Mouse (Mus musculus) lung, embryonic 15.5 days (tissue): ENCODE measurements at regions not wholly inside any gene's neighbourhood (a gene's known extent, or its start where the extent isn't known, plus 50 kb on each side); places are given as distances from the start of the nearest gene placed in this dataset.
A peak's percentile ranks its signal among the peaks of the same experiment; 100 is the strongest.

ENCODE experiments used
- ATAC-seq: fragments of 200-750 bp; cut with Nextera tagmentation; 2 replicates; pipeline ENCODE4 v1.8.0; 2017; ENCODE audit warnings: moderate number of reproducible peaks, borderline replicate concordance; ENCODE audit not compliant: low FRiP score, low TSS enrichment; ENCODE audit errors: extremely low read depth
- H3K27ac ChIP-seq: fragments of 300-500 bp; sonication (generic); 2 replicates; pipeline ENCODE4 v1.5.1; 2015; ENCODE audit warnings: moderate library complexity, mild to moderate bottlenecking, inconsistent platforms
- H3K27me3 ChIP-seq: fragments of 300-500 bp; sonication (generic); 2 replicates; pipeline ENCODE4 v1.6.1; 2015; ENCODE audit warnings: inconsistent platforms
- H3K36me3 ChIP-seq: fragments of 300-500 bp; sonication (generic); 2 replicates; pipeline ENCODE4 v1.6.1; 2015; ENCODE audit warnings: inconsistent platforms
- H3K4me1 ChIP-seq: fragments of 300-500 bp; sonication (generic); 2 replicates; pipeline ENCODE4 v1.6.1; 2015; ENCODE audit warnings: inconsistent platforms
- H3K4me2 ChIP-seq: fragments of 300-500 bp; sonication (generic); 2 replicates; pipeline ENCODE4 v1.6.1; 2015; ENCODE audit warnings: inconsistent platforms, mild to moderate bottlenecking, moderate library complexity
- H3K4me3 ChIP-seq: fragments of 300-500 bp; sonication (generic); 2 replicates; pipeline ENCODE4 v1.5.1; 2015; ENCODE audit warnings: mild to moderate bottlenecking, inconsistent platforms
- H3K9ac ChIP-seq: fragments of 300-500 bp; sonication (generic); 2 replicates; pipeline ENCODE4 v1.6.1; 2015; ENCODE audit warnings: inconsistent platforms
- H3K9me3 ChIP-seq: fragments of 300-500 bp; sonication (generic); 2 replicates; pipeline ENCODE4 v1.6.1; 2016; ENCODE audit warnings: inconsistent platforms
- WGBS: fragments of 180-500 bp; shearing (Covaris S2); methylation state at CpG from one replicate; pipeline ENCODE4 v1.1.7; 2015; 5-methylcytosine and 5-hydroxymethylcytosine counted together

GRCm38 (mm10) chr10:54601993-54602392 is 525.6 kb upstream of the Man1a start:
- 42% methylated on average over 2 of the region's 2 CpGs for WGBS
- Histone ChIP-seq H3K9ac (no peak overlapping the region), H3K4me1 (no peaks in the 10 kb centered on the region), H3K27me3 (no peaks in the 10 kb centered on the region), H3K4me3 (no peak overlapping the region), H3K36me3 (no peaks in the 10 kb centered on the region), H3K4me2 (no peak overlapping the region), H3K27ac (no peak overlapping the region), H3K9me3 (no peaks in the 10 kb centered on the region)
- no peak for ATAC-seq

DNA sequence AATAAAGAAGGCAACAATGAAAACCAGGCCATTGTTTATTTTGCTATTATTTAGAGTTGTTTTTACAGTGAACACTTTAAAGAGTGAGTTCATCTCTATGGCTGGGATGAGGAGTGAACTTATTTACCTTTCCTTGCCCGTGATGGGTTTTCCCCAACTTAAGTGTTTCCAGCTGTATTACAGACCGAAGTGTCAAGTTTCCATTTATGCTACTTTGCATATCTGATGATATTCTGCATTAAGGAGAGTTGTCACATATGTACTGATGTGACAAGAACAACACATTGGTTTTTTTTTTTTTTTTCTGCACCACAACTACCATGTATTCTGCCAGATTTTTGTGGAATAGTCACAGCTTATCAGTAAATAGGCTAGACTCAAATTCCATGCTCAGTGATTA is 518.7 kb upstream of the Man1a start:
- no peak overlapping the region for H3K4me2 ChIP-seq
- H3K4me3 ChIP-seq: no peak overlapping the region
- H3K4me1 ChIP-seq: no peaks in the 10 kb centered on the region
- no peak overlapping the region for H3K27ac ChIP-seq
- H3K36me3 ChIP-seq: no peaks in the 10 kb centered on the region
- no peak overlapping the region for H3K9ac ChIP-seq
- no peaks in the 10 kb centered on the region for H3K27me3 ChIP-seq
- 47% methylated on average over 2 of the region's 2 CpGs for WGBS
- ATAC-seq: no peak
- no peaks in the 10 kb centered on the region for H3K9me3 ChIP-seq

DNA sequence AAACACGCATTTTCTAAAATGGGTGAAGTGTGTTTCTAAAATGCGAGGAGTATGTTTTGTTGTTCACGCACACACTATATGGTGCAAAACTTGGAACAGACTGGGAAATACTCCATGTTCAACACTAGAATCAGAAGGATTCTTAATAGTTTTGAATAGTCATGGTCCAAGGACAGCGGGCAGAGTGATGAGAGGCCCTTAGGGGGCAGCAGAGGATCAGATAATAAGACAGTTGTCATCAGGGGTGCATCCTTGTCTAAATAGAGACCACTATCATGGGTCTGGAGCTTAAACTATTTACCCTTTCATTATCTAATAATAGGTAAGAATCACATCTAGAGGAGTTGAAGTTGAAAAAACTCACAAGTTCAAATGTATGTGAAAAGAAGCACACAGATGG is 482.2 kb upstream of the Man1a start:
- H3K9me3 ChIP-seq: no peaks in the 10 kb centered on the region
- 59% methylated on average over 4 of the region's 4 CpGs for WGBS
- H3K4me1 ChIP-seq: no peaks in the 10 kb centered on the region
- H3K4me3 ChIP-seq: no peak overlapping the region
- no peak overlapping the region for H3K4me2 ChIP-seq
- no peak for ATAC-seq
- no peaks in the 10 kb centered on the region for H3K27me3 ChIP-seq
- H3K27ac ChIP-seq: no peak overlapping the region
- no peaks in the 10 kb centered on the region for H3K36me3 ChIP-seq
- H3K9ac ChIP-seq: no peak overlapping the region

DNA sequence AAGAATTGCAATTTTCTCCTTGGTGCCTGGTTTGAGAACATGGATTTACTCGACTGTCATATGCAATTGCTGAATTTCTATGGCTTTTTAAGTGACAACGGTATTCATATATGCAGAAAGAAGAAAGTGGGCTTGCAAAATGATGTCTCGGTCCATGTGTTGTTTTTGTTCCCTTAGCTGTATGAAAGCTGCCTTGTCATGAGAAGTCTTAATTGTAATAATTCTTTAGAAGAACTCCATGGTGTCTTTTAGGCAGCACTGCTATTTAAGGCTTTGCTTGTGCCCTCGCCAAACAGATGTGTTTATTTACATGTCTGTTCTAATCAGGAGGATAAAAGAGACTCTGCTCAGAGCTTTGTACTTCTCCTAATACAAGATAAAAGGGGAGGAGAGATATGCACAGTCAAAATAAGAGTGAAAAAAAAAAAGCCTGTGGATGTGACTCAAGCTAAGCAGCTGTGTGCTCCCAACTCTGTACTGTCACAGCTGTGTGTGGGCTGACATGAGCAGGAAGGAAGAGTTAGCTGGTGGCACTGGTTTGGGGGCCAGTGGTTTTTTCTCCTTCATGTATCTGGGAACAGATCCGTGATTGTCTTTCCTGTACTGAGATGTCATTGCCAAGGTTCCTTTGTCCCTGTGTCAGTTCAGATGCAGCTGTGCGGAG is 475.5 kb upstream of the Man1a start:
- ATAC-seq: peak; percentile 23; the same call in 1 of the 2 replicates
- Histone ChIP-seq H3K27ac (no peak overlapping the region), H3K36me3 (no peaks in the 10 kb centered on the region), H3K4me1 (no peaks in the 10 kb centered on the region), H3K4me2 (no peak overlapping the region), H3K9ac (no peak overlapping the region), H3K4me3 (no peak overlapping the region), H3K9me3 (no peaks in the 10 kb centered on the region), H3K27me3 (no peaks in the 10 kb centered on the region)
- 47% methylated on average over 6 of the region's 6 CpGs for WGBS

GRCm38 (mm10) chr10:54550665-54551064 is 474.3 kb upstream of the Man1a start:
- no peak for ATAC-seq
- Histone ChIP-seq H3K27me3 (no peaks in the 10 kb centered on the region), H3K4me3 (no peak overlapping the region), H3K36me3 (no peaks in the 10 kb centered on the region), H3K4me2 (no peak overlapping the region), H3K9ac (no peak overlapping the region), H3K4me1 (no peaks in the 10 kb centered on the region), H3K27ac (no peak overlapping the region), H3K9me3 (no peaks in the 10 kb centered on the region)
- WGBS: 91% methylated on average over 2 of the region's 2 CpGs

- no peak for ATAC-seq
- Histone ChIP-seq H3K9ac (no peak overlapping the region), H3K4me2 (no peak overlapping the region), H3K4me3 (no peak overlapping the region), H3K36me3 (no peaks in the 10 kb centered on the region), H3K27ac (no peak overlapping the region), H3K4me1 (no peaks in the 10 kb centered on the region), H3K27me3 (no peaks in the 10 kb centered on the region), H3K9me3 (no peaks in the 10 kb centered on the region)
- 86% methylated on average over 2 of the region's 2 CpGs for WGBS
Measured at GRCm38 (mm10) chr10:54548977-54549376, 472.6 kb upstream of the Man1a start.

DNA sequence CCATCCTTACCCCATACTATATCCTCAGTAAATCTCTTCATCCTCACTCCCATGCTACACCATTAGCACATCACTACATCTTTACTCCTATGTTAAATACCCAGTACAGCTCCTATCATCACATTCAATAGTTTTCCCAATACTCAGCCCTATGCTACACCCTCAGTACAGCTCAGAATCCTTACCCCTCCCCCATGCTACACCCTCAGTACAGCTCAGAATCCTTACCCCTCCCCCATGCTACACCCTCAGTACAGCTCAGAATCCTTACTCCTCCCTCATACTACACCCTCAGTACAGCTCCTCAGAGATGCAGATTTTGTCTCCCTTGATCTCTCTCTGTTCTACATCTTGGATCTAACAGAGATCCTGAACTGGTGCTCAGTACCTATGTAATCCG is 472.1 kb upstream of the Man1a start:
- ATAC-seq: no peak
- no peaks in the 10 kb centered on the region for H3K36me3 ChIP-seq
- no peak overlapping the region for H3K9ac ChIP-seq
- no peak overlapping the region for H3K4me3 ChIP-seq
- H3K4me2 ChIP-seq: no peak overlapping the region
- H3K27ac ChIP-seq: no peak overlapping the region
- WGBS: 81% methylated on average over 1 of the region's 1 CpGs
- no peaks in the 10 kb centered on the region for H3K9me3 ChIP-seq
- no peaks in the 10 kb centered on the region for H3K27me3 ChIP-seq
- no peaks in the 10 kb centered on the region for H3K4me1 ChIP-seq

GRCm38 (mm10) chr10:54532581-54532980 is 456.2 kb upstream of the Man1a start:
- 90% methylated on average over 7 of the region's 7 CpGs for WGBS
- ATAC-seq: no peak
- no peak overlapping the region for H3K4me2 ChIP-seq

DNA sequence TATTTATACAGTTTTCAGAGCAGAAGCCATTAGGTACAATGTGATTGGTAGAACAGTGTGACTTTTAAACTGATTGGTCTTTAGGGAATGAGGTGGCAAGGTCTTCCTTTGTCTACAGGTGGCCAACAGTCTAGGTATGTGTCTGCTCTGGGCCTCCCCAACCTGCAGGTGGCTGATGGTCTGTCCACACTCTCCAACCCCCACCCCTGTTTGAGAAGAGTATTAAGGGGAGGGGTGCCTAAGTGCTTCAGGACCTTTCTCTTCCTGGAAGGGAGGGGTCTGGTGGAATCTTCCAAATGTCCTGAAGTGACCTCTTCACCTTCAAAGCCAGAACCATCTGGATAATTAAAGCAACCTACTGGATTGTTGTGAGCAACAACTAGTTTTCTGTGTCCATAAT is 434.4 kb upstream of the Man1a start:
- H3K4me1 ChIP-seq: no peaks in the 10 kb centered on the region

More at GRCm38 (mm10) chr10:54532581-54532980, 456.2 kb upstream of the Man1a start:
- H3K27me3 ChIP-seq: no peaks in the 10 kb centered on the region
- H3K36me3 ChIP-seq: no peaks in the 10 kb centered on the region
- no peak overlapping the region for H3K4me3 ChIP-seq
- H3K9me3 ChIP-seq: no peaks in the 10 kb centered on the region
- H3K4me1 ChIP-seq: no peaks in the 10 kb centered on the region
- H3K27ac ChIP-seq: no peak overlapping the region
- H3K9ac ChIP-seq: no peak overlapping the region

GRCm38 (mm10) chr10:54509766-54510165 is 433.4 kb upstream of the Man1a start:
- Histone ChIP-seq H3K4me2 (no peak overlapping the region), H3K4me1 (no peaks in the 10 kb centered on the region), H3K9ac (no peak overlapping the region), H3K27ac (no peak overlapping the region), H3K9me3 (no peaks in the 10 kb centered on the region), H3K27me3 (no peaks in the 10 kb centered on the region), H3K4me3 (no peak overlapping the region), H3K36me3 (no peaks in the 10 kb centered on the region)
- ATAC-seq: no peak

More for the DNA sequence above, 434.4 kb upstream of the Man1a start:
- Histone ChIP-seq H3K9ac (no peak overlapping the region), H3K4me3 (no peak overlapping the region), H3K4me2 (no peak overlapping the region), H3K27me3 (no peaks in the 10 kb centered on the region), H3K36me3 (no peaks in the 10 kb centered on the region), H3K27ac (no peak overlapping the region), H3K9me3 (no peaks in the 10 kb centered on the region)
- no peak for ATAC-seq
